Mouse (Mus musculus): Measurements from ENCODE around the gene A930002H24Rik.

- TF ChIP-seq CTCF (IDR thresholded peaks at IDR 0.05), result peak; percentile 15; the same call in 1 of the 2 replicates
- no peak for TF ChIP-seq EP300 (IDR thresholded peaks at IDR 0.05)
Measured at GRCm38 (mm10) chr17:63864171-63864571, 580 bp upstream of the A930002H24Rik start.
